Mouse (Mus musculus): ENCODE measurements at regions not wholly inside any gene's neighbourhood (a gene's known extent, or its start where the extent isn't known, plus 50 kb on each side); places are given as distances from the start of the nearest gene placed in this dataset.

DNA sequence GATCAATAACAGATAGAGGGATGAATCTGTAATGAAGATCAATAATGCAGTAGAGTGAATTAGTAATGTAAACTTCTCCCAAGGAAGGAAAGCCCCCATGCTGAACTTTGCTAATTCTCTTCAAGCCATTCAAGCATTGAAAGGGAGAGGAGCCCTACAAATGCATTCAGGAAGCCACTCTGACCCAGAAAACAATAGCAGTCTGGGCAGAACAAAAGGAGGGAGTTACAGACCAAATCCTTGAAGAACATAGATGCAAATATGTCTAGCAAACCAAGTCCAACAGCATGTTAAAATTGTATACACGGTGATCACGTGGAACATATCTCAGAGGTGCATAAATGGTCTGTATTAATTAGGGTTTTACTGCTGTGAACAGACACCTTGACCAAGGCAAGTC is 77.7 kb upstream of the Adtrp start:
- TF ChIP-seq MAX (IDR thresholded peaks at IDR 0.05; ENCODE audit: low read length) = no peak
- DNase-seq (ENCODE audit: low read depth, low spot score) = no peak

GRCm38 (mm10) chr13:41921178-41921577 is 73.7 kb upstream of the Adtrp start:
- H3K27me3 ChIP-seq (ENCODE audit: control insufficient read depth in 1 of 2, insufficient read depth in 2 of 2, low read length in 2 of 2) = no peaks in the 10 kb centered on the region
- H3K9me3 ChIP-seq (replicated peaks; ENCODE audit: insufficient read depth, low read length) = no peaks in the 10 kb centered on the region
- TF ChIP-seq ELF1 (IDR thresholded peaks at IDR 0.05; ENCODE audit: low read depth, low read length) (no peak), CTCF (IDR thresholded peaks at IDR 0.05 in 2 of 3, conservative IDR thresholded peaks at IDR 0.05 in 1 of 3; ENCODE audit: control insufficient read depth in 1 of 3, insufficient read depth in 1 of 3, low read depth in 2 of 3, low read length in 3 of 3, poor library complexity in 1 of 3, severe bottlenecking in 1 of 3) (no peak), ZC3H11A (IDR thresholded peaks at IDR 0.05; ENCODE audit: low read depth, low read length) (no peak), JUND (IDR thresholded peaks at IDR 0.05; ENCODE audit: low read depth, low read length) (no peak), TCF12 (IDR thresholded peaks at IDR 0.05; ENCODE audit: low read depth, low read length) (no peak), MAX (IDR thresholded peaks at IDR 0.05; ENCODE audit: low read length) (no peak), MXI1 (IDR thresholded peaks at IDR 0.05; ENCODE audit: low read depth, low read length) (no peak), KAT2A (conservative IDR thresholded peaks at IDR 0.05; ENCODE audit: low read depth, low read length) (no peak), NELFE (IDR thresholded peaks at IDR 0.05; ENCODE audit: low read depth, low read length) (no peak), SMC3 (IDR thresholded peaks at IDR 0.05; ENCODE audit: low read depth, low read length) (no peak), RCOR1 (IDR thresholded peaks at IDR 0.05; ENCODE audit: low read depth, low read length) (no peak)
- no peak for DNase-seq (ENCODE audit: low read depth, low spot score)
- H3K36me3 ChIP-seq (ENCODE audit: control insufficient read depth in 1 of 2, insufficient read depth in 2 of 2, low read length in 2 of 2) = no peaks in the 10 kb centered on the region
- H3K79me2 ChIP-seq (ENCODE audit: control insufficient read depth, insufficient read depth, low read length, poor library complexity) = no peaks in the 10 kb centered on the region
- H3K9ac ChIP-seq (ENCODE audit: control insufficient read depth, low read depth, low read length, poor library complexity, severe bottlenecking) = no peak overlapping the region
- no peaks in the 10 kb centered on the region for H3K4me1 ChIP-seq (ENCODE audit: control insufficient read depth in 1 of 2, insufficient read depth in 2 of 2, low read length in 2 of 2)
- no peak overlapping the region for H3K27ac ChIP-seq (ENCODE audit: control insufficient read depth, low read depth, low read length)
- H3K4me3 ChIP-seq (ENCODE audit: control insufficient read depth in 1 of 2, insufficient read depth in 1 of 2, low read depth in 2 of 2, low read length in 2 of 2) = no peak overlapping the region

More for the DNA sequence above, 77.7 kb upstream of the Adtrp start:
- no peaks in the 10 kb centered on the region for H3K36me3 ChIP-seq (ENCODE audit: control insufficient read depth in 1 of 2, insufficient read depth in 2 of 2, low read length in 2 of 2)
- no peaks in the 10 kb centered on the region for H3K79me2 ChIP-seq (ENCODE audit: control insufficient read depth, insufficient read depth, low read length, poor library complexity)
- no peaks in the 10 kb centered on the region for H3K27me3 ChIP-seq (ENCODE audit: control insufficient read depth in 1 of 2, insufficient read depth in 2 of 2, low read length in 2 of 2)
- no peak overlapping the region for H3K27ac ChIP-seq (ENCODE audit: control insufficient read depth, low read depth, low read length)
- H3K9ac ChIP-seq (ENCODE audit: control insufficient read depth, low read depth, low read length, poor library complexity, severe bottlenecking) = no peak overlapping the region
- H3K4me1 ChIP-seq (ENCODE audit: control insufficient read depth in 1 of 2, insufficient read depth in 2 of 2, low read length in 2 of 2) = no peaks in the 10 kb centered on the region
- no peak overlapping the region for H3K4me3 ChIP-seq (ENCODE audit: control insufficient read depth in 1 of 2, insufficient read depth in 1 of 2, low read depth in 2 of 2, low read length in 2 of 2)
- H3K9me3 ChIP-seq (replicated peaks; ENCODE audit: insufficient read depth, low read length) = no peaks in the 10 kb centered on the region

DNA sequence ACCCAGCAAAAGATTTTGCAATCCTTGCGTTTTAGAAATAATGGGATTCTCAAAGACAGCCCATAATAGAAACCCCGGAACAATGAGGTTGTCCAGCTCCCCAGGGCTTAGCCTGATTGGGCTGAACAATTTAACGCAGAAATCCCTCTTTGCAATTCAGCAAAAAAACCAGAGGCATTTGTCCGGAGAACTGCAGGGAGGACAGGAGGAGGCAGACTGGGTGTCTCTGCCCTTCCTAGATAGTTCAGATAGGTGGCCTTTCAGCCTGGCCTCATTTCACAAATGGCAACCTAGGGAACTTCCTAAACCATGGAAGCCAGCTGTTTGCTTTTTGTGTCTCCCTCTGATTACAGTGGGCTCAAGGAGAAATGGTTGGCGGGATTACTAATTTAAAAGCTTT is 71.0 kb upstream of the Adtrp start:
- no peak overlapping the region for H3K27ac ChIP-seq (ENCODE audit: control insufficient read depth, low read depth, low read length)
- TF ChIP-seq MYC (IDR thresholded peaks at IDR 0.05; ENCODE audit: low read depth, low read length) = no peak
- TF ChIP-seq RCOR1 (IDR thresholded peaks at IDR 0.05; ENCODE audit: low read depth, low read length) = no peak
- TF ChIP-seq ZKSCAN1 (IDR thresholded peaks at IDR 0.05; ENCODE audit: low read depth, low read length) = no peak
- TF ChIP-seq CHD2 (IDR thresholded peaks at IDR 0.05; ENCODE audit: low read length) = no peak
- TF ChIP-seq MXI1 (IDR thresholded peaks at IDR 0.05; ENCODE audit: low read depth, low read length) = no peak
- no peak for TF ChIP-seq MAX (IDR thresholded peaks at IDR 0.05; ENCODE audit: low read length)
- TF ChIP-seq UBTF (IDR thresholded peaks at IDR 0.05; ENCODE audit: borderline replicate concordance, insufficient read depth, low read depth, low read length) = no peak
- TF ChIP-seq ZMIZ1 (IDR thresholded peaks at IDR 0.05; ENCODE audit: low read depth, low read length) = no peak
- no peak for TF ChIP-seq MYB (IDR thresholded peaks at IDR 0.05; ENCODE audit: low read depth, low read length)
- no peak for TF ChIP-seq E2F4 (IDR thresholded peaks at IDR 0.05; ENCODE audit: borderline replicate concordance, low read depth, low read length)
- no peak for TF ChIP-seq NRF1 (IDR thresholded peaks at IDR 0.05; ENCODE audit: insufficient read depth, low read depth, low read length, poor library complexity, severe bottlenecking)
- no peak for TF ChIP-seq TCF12 (IDR thresholded peaks at IDR 0.05; ENCODE audit: low read depth, low read length)
- TF ChIP-seq POLR2A (IDR thresholded peaks at IDR 0.05; ENCODE audit: control insufficient read depth in 1 of 2, insufficient read depth in 1 of 2, low read depth in 1 of 2, low read length in 2 of 2, poor library complexity in 1 of 2) = no peak
- TF ChIP-seq USF1 (IDR thresholded peaks at IDR 0.05; ENCODE audit: low read depth, low read length) = no peak
- no peak for TF ChIP-seq ELF1 (IDR thresholded peaks at IDR 0.05; ENCODE audit: low read depth, low read length)
- no peak for TF ChIP-seq GATA1 (IDR thresholded peaks at IDR 0.05; ENCODE audit: low read depth, low read length)
- no peak for TF ChIP-seq HCFC1 (IDR thresholded peaks at IDR 0.05; ENCODE audit: low read depth, low read length)
- TF ChIP-seq POLR2AphosphoS2 (IDR thresholded peaks at IDR 0.05; ENCODE audit: low read length) = no peak
- TF ChIP-seq ZNF384 (IDR thresholded peaks at IDR 0.05; ENCODE audit: low read depth, low read length) = no peak
- no peak for TF ChIP-seq TBP (IDR thresholded peaks at IDR 0.05; ENCODE audit: low read depth, low read length)
- H3K9me3 ChIP-seq (replicated peaks; ENCODE audit: insufficient read depth, low read length) = no peaks in the 10 kb centered on the region
- H3K4me1 ChIP-seq (ENCODE audit: control insufficient read depth in 1 of 2, insufficient read depth in 2 of 2, low read length in 2 of 2) = no peaks in the 10 kb centered on the region
- H3K9ac ChIP-seq (ENCODE audit: control insufficient read depth, low read depth, low read length, poor library complexity, severe bottlenecking) = no peak overlapping the region
- H3K79me2 ChIP-seq (ENCODE audit: control insufficient read depth, insufficient read depth, low read length, poor library complexity) = no peaks in the 10 kb centered on the region
- H3K4me3 ChIP-seq (ENCODE audit: control insufficient read depth in 1 of 2, insufficient read depth in 1 of 2, low read depth in 2 of 2, low read length in 2 of 2) = no peak overlapping the region
- DNase-seq (ENCODE audit: low read depth, low spot score) = no peak
- H3K36me3 ChIP-seq (ENCODE audit: control insufficient read depth in 1 of 2, insufficient read depth in 2 of 2, low read length in 2 of 2) = no peaks in the 10 kb centered on the region
- no peaks in the 10 kb centered on the region for H3K27me3 ChIP-seq (ENCODE audit: control insufficient read depth in 1 of 2, insufficient read depth in 2 of 2, low read length in 2 of 2)
